Mouse (Mus musculus) MEL (cell line): ENCODE measurements around the gene Casz1. TPM values are rescaled to one million over a fixed set of nuclear protein-coding genes. Genes with fewer than 3 reads are reported as not detected.

Experiments
- DNase-seq: peaks from one replicate; pipeline ENCODE4 v3.0.0; 2011; ENCODE audit warnings: low read depth, low spot score
- H3K27ac ChIP-seq: 2 replicates; pipeline ENCODE4 v1.5.1; 2012; ENCODE audit warnings: low read depth, mild to moderate bottlenecking, control low read depth, low read length, moderate library complexity; ENCODE audit not compliant: control insufficient read depth
- H3K27me3 ChIP-seq, 2 experiments: fragments of 150-350 bp in 1 of 2; sonication (generic) in 1 of 2; 2 replicates each; pipeline ENCODE4 v1.6.1; 2012; ENCODE audit warnings: low read length in 2 of 2, mild to moderate bottlenecking in 2 of 2, improper control_type of control experiment in 1 of 2, moderate library complexity in 1 of 2; ENCODE audit not compliant: insufficient read depth in 2 of 2, control insufficient read depth in 1 of 2
- H3K36me3 ChIP-seq, 2 experiments: 2 replicates each; pipeline ENCODE4 v1.6.1; 2012 to 2014; ENCODE audit warnings: low read length in 2 of 2, improper control_type of control experiment in 1 of 2, inconsistent platforms in 1 of 2, mild to moderate bottlenecking in 1 of 2; ENCODE audit not compliant: insufficient read depth in 2 of 2, control insufficient read depth in 1 of 2
- H3K4me1 ChIP-seq, 2 experiments: fragments of 150-350 bp in 1 of 2; sonication (generic) in 1 of 2; 2 replicates each; pipeline ENCODE4 v1.6.1; 2012; ENCODE audit warnings: low read length in 2 of 2, improper control_type of control experiment in 1 of 2, mild to moderate bottlenecking in 1 of 2; ENCODE audit not compliant: insufficient read depth in 2 of 2, control insufficient read depth in 1 of 2
- H3K4me3 ChIP-seq, 2 experiments: fragments of 150-350 bp in 1 of 2; sonication (generic) in 1 of 2; 2 replicates each; pipeline ENCODE4 v1.5.1; 2012; ENCODE audit warnings: low read depth in 2 of 2, low read length in 2 of 2, mild to moderate bottlenecking in 2 of 2, moderate library complexity in 2 of 2, control low read depth in 1 of 2, improper control_type of control experiment in 1 of 2; ENCODE audit not compliant: control insufficient read depth in 1 of 2, insufficient read depth in 1 of 2
- H3K79me2 ChIP-seq: 2 replicates; pipeline ENCODE4 v1.6.1; 2012; ENCODE audit warnings: mild to moderate bottlenecking, low read length, moderate library complexity; ENCODE audit not compliant: control insufficient read depth, poor library complexity, insufficient read depth
- H3K9ac ChIP-seq: 2 replicates; pipeline ENCODE4 v1.6.1; 2012; ENCODE audit warnings: low read depth, mild to moderate bottlenecking, control low read depth, low read length, moderate library complexity; ENCODE audit not compliant: control insufficient read depth, poor library complexity, severe bottlenecking
- H3K9me3 ChIP-seq: fragments of 150-350 bp; sonication (generic); replicated peaks from 2 replicates; pipeline ENCODE4 v1.6.1; 2012; ENCODE audit warnings: mild to moderate bottlenecking, low read length, improper control_type of control experiment, moderate library complexity; ENCODE audit not compliant: insufficient read depth
- BHLHE40 ChIP-seq: IDR thresholded peaks from 2 replicates; pipeline ENCODE4 v1.6.1; 2012; ENCODE audit warnings: low read depth, mild to moderate bottlenecking, inconsistent platforms, low read length, improper control_type of control experiment, borderline replicate concordance
- CHD1 ChIP-seq: IDR thresholded peaks from 2 replicates; pipeline ENCODE4 v1.6.1; 2012; ENCODE audit warnings: low read depth, mild to moderate bottlenecking, inconsistent platforms, low read length, improper control_type of control experiment
- CHD2 ChIP-seq: IDR thresholded peaks from 2 replicates; pipeline ENCODE4 v1.6.1; 2011; ENCODE audit warnings: low read length, improper control_type of control experiment
- CTCF ChIP-seq, 3 experiments: IDR thresholded peaks in 2 of 3; conservative IDR thresholded peaks in 1 of 3; 2 replicates each; pipeline ENCODE4 v1.5.1; 2011 to 2012; ENCODE audit warnings: low read length in 3 of 3, low read depth in 2 of 3, mild to moderate bottlenecking in 2 of 3, improper control_type of control experiment in 1 of 3, inconsistent platforms in 1 of 3, mixed read lengths in 1 of 3, moderate library complexity in 1 of 3; ENCODE audit not compliant: control insufficient read depth in 1 of 3, insufficient read depth in 1 of 3, poor library complexity in 1 of 3, severe bottlenecking in 1 of 3
- E2F4 ChIP-seq: IDR thresholded peaks from 2 replicates; pipeline ENCODE4 v1.6.1; 2011; ENCODE audit warnings: low read depth, low read length, improper control_type of control experiment, borderline replicate concordance
- ELF1 ChIP-seq: IDR thresholded peaks from 2 replicates; pipeline ENCODE4 v1.6.1; 2014; ENCODE audit warnings: low read depth, mild to moderate bottlenecking, inconsistent platforms, low read length, improper control_type of control experiment, moderate library complexity
- EP300 ChIP-seq, 2 experiments: IDR thresholded peaks; 2 replicates each; pipeline ENCODE4 v1.6.1; 2011; ENCODE audit warnings: improper control_type of control experiment in 2 of 2, low read length in 2 of 2, low read depth in 1 of 2, mild to moderate bottlenecking in 1 of 2
- ETS1 ChIP-seq: IDR thresholded peaks from 2 replicates; pipeline ENCODE4 v1.6.1; 2012; ENCODE audit warnings: low read depth, mild to moderate bottlenecking, inconsistent platforms, low read length, improper control_type of control experiment, moderate library complexity
- GABPA ChIP-seq: IDR thresholded peaks from 2 replicates; pipeline ENCODE4 v1.6.1; 2012; ENCODE audit warnings: low read depth, mild to moderate bottlenecking, inconsistent platforms, low read length, improper control_type of control experiment, moderate library complexity
- GATA1 ChIP-seq: IDR thresholded peaks from 2 replicates; pipeline ENCODE4 v1.6.1; 2011; ENCODE audit warnings: low read depth, low read length, improper control_type of control experiment
- HCFC1 ChIP-seq: IDR thresholded peaks from 2 replicates; pipeline ENCODE4 v1.6.1; 2012; ENCODE audit warnings: low read depth, mild to moderate bottlenecking, inconsistent platforms, low read length, improper control_type of control experiment, moderate library complexity
- JUND ChIP-seq: IDR thresholded peaks from 2 replicates; pipeline ENCODE4 v1.6.1; 2011; ENCODE audit warnings: low read depth, mild to moderate bottlenecking, improper control_type of control experiment, low read length
- KAT2A ChIP-seq: conservative IDR thresholded peaks from 2 replicates; pipeline ENCODE4 v1.6.1; 2012; ENCODE audit warnings: low read depth, low read length, improper control_type of control experiment, inconsistent platforms
- MAFK ChIP-seq: IDR thresholded peaks from 2 replicates; pipeline ENCODE4 v1.6.1; 2011; ENCODE audit warnings: low read depth, mild to moderate bottlenecking, low read length, improper control_type of control experiment, borderline replicate concordance
- MAX ChIP-seq: IDR thresholded peaks from 2 replicates; pipeline ENCODE4 v1.6.1; 2011; ENCODE audit warnings: low read length, improper control_type of control experiment
- MAZ ChIP-seq: IDR thresholded peaks from 2 replicates; pipeline ENCODE4 v1.6.1; 2012; ENCODE audit warnings: low read depth, mild to moderate bottlenecking, inconsistent platforms, low read length, improper control_type of control experiment
- MEF2A ChIP-seq: IDR thresholded peaks from 2 replicates; pipeline ENCODE4 v1.6.1; 2014; ENCODE audit warnings: low read depth, mild to moderate bottlenecking, inconsistent platforms, low read length, improper control_type of control experiment; ENCODE audit not compliant: poor library complexity, insufficient replicate concordance, severe bottlenecking; ENCODE audit errors: extremely low read depth
- MXI1 ChIP-seq: IDR thresholded peaks from 2 replicates; pipeline ENCODE4 v1.6.1; 2011; ENCODE audit warnings: mild to moderate bottlenecking, low read depth, low read length, improper control_type of control experiment
- MYB ChIP-seq: IDR thresholded peaks from 2 replicates; pipeline ENCODE4 v1.6.1; 2011; ENCODE audit warnings: mild to moderate bottlenecking, low read depth, low read length, improper control_type of control experiment
- MYC ChIP-seq: IDR thresholded peaks from 2 replicates; pipeline ENCODE4 v1.6.1; 2011; ENCODE audit warnings: low read depth, mild to moderate bottlenecking, low read length, improper control_type of control experiment, moderate library complexity
- NELFE ChIP-seq: IDR thresholded peaks from 2 replicates; pipeline ENCODE4 v1.6.1; 2011; ENCODE audit warnings: low read depth, low read length, improper control_type of control experiment
- NRF1 ChIP-seq: IDR thresholded peaks from 2 replicates; pipeline ENCODE4 v1.6.1; 2014; ENCODE audit warnings: low read depth, mild to moderate bottlenecking, inconsistent platforms, low read length, improper control_type of control experiment, moderate library complexity; ENCODE audit not compliant: poor library complexity, insufficient read depth, severe bottlenecking
- POLR2A ChIP-seq, 2 experiments: IDR thresholded peaks; 2 replicates each; pipeline ENCODE4 v1.6.1; 2011 to 2012; ENCODE audit warnings: low read length in 2 of 2, mild to moderate bottlenecking in 2 of 2, control low read depth in 1 of 2, improper control_type of control experiment in 1 of 2, low read depth in 1 of 2, moderate library complexity in 1 of 2; ENCODE audit not compliant: control insufficient read depth in 1 of 2, insufficient read depth in 1 of 2, poor library complexity in 1 of 2
- POLR2AphosphoS2 ChIP-seq: IDR thresholded peaks from 2 replicates; pipeline ENCODE4 v1.6.1; 2011; ENCODE audit warnings: low read length, improper control_type of control experiment
- POLR2AphosphoS5 ChIP-seq: IDR thresholded peaks from 2 replicates; pipeline ENCODE4 v1.6.1; 2012; ENCODE audit warnings: low read depth, borderline replicate concordance, mild to moderate bottlenecking, inconsistent platforms, low read length, moderate library complexity, mixed read lengths
- RAD21 ChIP-seq: IDR thresholded peaks from 2 replicates; pipeline ENCODE4 v1.6.1; 2011; ENCODE audit warnings: mild to moderate bottlenecking, low read depth, low read length, improper control_type of control experiment
- RCOR1 ChIP-seq: IDR thresholded peaks from 2 replicates; pipeline ENCODE4 v1.6.1; 2012; ENCODE audit warnings: low read depth, mild to moderate bottlenecking, inconsistent platforms, low read length, improper control_type of control experiment
- SIN3A ChIP-seq: IDR thresholded peaks from 2 replicates; pipeline ENCODE4 v1.6.1; 2012; ENCODE audit warnings: low read length, improper control_type of control experiment, inconsistent platforms
- SMC3 ChIP-seq: IDR thresholded peaks from 2 replicates; pipeline ENCODE4 v1.6.1; 2011; ENCODE audit warnings: low read depth, low read length, improper control_type of control experiment
- TAL1 ChIP-seq: IDR thresholded peaks from 2 replicates; pipeline ENCODE4 v1.6.1; 2012; ENCODE audit warnings: mild to moderate bottlenecking, inconsistent platforms, low read length, moderate library complexity, mixed read lengths
- TBP ChIP-seq: IDR thresholded peaks from 2 replicates; pipeline ENCODE4 v1.8.0; 2011; ENCODE audit warnings: low read depth, low read length, improper control_type of control experiment
- TCF12 ChIP-seq: IDR thresholded peaks from 2 replicates; pipeline ENCODE4 v1.6.1; 2014; ENCODE audit warnings: low read depth, mild to moderate bottlenecking, inconsistent platforms, low read length, improper control_type of control experiment, moderate library complexity
- USF1 ChIP-seq: IDR thresholded peaks from 2 replicates; pipeline ENCODE4 v1.6.1; 2014; ENCODE audit warnings: low read depth, mild to moderate bottlenecking, inconsistent platforms, low read length, improper control_type of control experiment, moderate library complexity
- USF2 ChIP-seq, 2 experiments: IDR thresholded peaks; 2 replicates each; pipeline ENCODE4 v1.6.1; 2011 to 2012; ENCODE audit warnings: improper control_type of control experiment in 2 of 2, low read length in 2 of 2, borderline replicate concordance in 1 of 2, inconsistent platforms in 1 of 2, low read depth in 1 of 2, mild to moderate bottlenecking in 1 of 2; ENCODE audit not compliant: insufficient read depth in 1 of 2
- ZC3H11A ChIP-seq: IDR thresholded peaks from 2 replicates; pipeline ENCODE4 v1.6.1; 2012; ENCODE audit warnings: low read depth, mild to moderate bottlenecking, inconsistent platforms, low read length, improper control_type of control experiment
- ZKSCAN1 ChIP-seq: IDR thresholded peaks from 2 replicates; pipeline ENCODE4 v1.6.1; 2012; ENCODE audit warnings: low read depth, mild to moderate bottlenecking, inconsistent platforms, low read length, improper control_type of control experiment, moderate library complexity
- ZNF384 ChIP-seq: IDR thresholded peaks from 2 replicates; pipeline ENCODE4 v1.6.1; 2012; ENCODE audit warnings: low read depth, mild to moderate bottlenecking, inconsistent platforms, low read length, improper control_type of control experiment
- polyA plus RNA-seq, 2 experiments: library from polyadenylated mRNA; stranded (reverse) in 1 of 2; unstranded in 1 of 2; fragments of >175 nt in 1 of 2; fragments of >200 nt in 1 of 2; gene quantifications; 2 replicates each; pipeline versions ENCODE4 v1.2.1 to v1.2.4; 2012; ENCODE audit warnings: low replicate concordance in 2 of 2, low read depth in 1 of 2; ENCODE audit not compliant: insufficient read length in 2 of 2, insufficient read depth in 1 of 2, missing spikeins in 1 of 2
- total RNA-seq: library from RNA; depleted of rRNA; stranded (reverse); fragments of 300-350 nt; gene quantifications from 2 replicates; pipeline ENCODE4 v1.2.3, GENCODE M21; 2012

Casz1 gene
- total and polyA plus RNA-seq, 3 experiments = 1.3 to 3.2 TPM; not detected in 1

DNA sequence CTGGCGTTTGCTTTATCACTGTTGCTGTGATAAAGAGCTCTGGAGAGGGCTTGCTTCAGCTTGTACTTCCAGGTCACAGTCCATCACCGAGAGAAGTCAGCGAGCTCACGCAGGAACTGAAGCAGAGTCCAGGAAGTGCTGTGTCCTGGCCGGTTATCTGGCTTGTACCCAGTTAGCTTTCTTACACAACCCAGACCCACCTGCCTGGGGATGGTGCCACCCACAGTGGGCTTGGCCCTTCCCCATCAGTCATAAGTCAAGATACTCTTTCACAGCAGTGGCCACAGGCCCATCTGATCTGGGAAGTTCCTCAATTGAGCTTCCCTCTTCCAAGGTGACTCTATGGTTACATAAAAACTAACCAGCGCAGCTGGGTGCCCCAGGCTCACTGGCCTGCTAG lies 31.6 kb upstream of the Casz1 start:
- H3K9ac ChIP-seq = no peak overlapping the region
- no peaks in the 10 kb centered on the region for H3K9me3 ChIP-seq
- H3K4me1 ChIP-seq = peaks cover 7 to 17% of the 10 kb centered on the region in 2 experiments; a peak in 2 of 4 replicates
- peaks cover 0 to 2% of the 10 kb centered on the region in 2 experiments; a peak in 1 of 4 replicates for H3K36me3 ChIP-seq
- no peak overlapping the region for H3K4me3 ChIP-seq
- DNase-seq = peak; percentile 82
- no peak overlapping the region for H3K27ac ChIP-seq
- H3K79me2 ChIP-seq = no peaks in the 10 kb centered on the region
- H3K27me3 ChIP-seq = no peaks in the 10 kb centered on the region
- no peak for TF ChIP-seq CTCF (IDR thresholded peaks at IDR 0.05 in 2 of 3, conservative IDR thresholded peaks at IDR 0.05 in 1 of 3; ENCODE audit: control insufficient read depth in 1 of 3, insufficient read depth in 1 of 3, low read depth in 2 of 3, low read length in 3 of 3, poor library complexity in 1 of 3, severe bottlenecking in 1 of 3)
- 0 out of 2 replicates have a peak, but pooled peaks have one; percentile 33 for TF ChIP-seq MYC
- peak; percentile 65 for TF ChIP-seq ELF1
- no peak for TF ChIP-seq SMC3
- no peak for TF ChIP-seq MYB
- TF ChIP-seq MEF2A = no peak
- 0 out of 2 replicates have a peak, but pooled peaks have one; percentile 24 for TF ChIP-seq BHLHE40
- no peak for TF ChIP-seq USF2 (IDR thresholded peaks at IDR 0.05; ENCODE audit: borderline replicate concordance in 1 of 2, insufficient read depth in 1 of 2, low read depth in 1 of 2, low read length in 2 of 2)
- peak; percentile 67 for TF ChIP-seq ETS1
- no peak for TF ChIP-seq MXI1
- peak; percentile 80 for TF ChIP-seq GATA1
- no peak for TF ChIP-seq POLR2AphosphoS2
- peak; percentile 66 for TF ChIP-seq SIN3A
- no peak for TF ChIP-seq E2F4
- 0 out of 2 replicates have a peak, but pooled peaks have one; percentile 22 for TF ChIP-seq NELFE
- TF ChIP-seq ZKSCAN1 = no peak
- TF ChIP-seq POLR2AphosphoS5 = no peak
- TF ChIP-seq CHD2 = no peak
- TF ChIP-seq JUND = no peak
- TF ChIP-seq NRF1 = 0 out of 2 replicates have a peak, but pooled peaks have one; percentile 26
- TF ChIP-seq TBP = no peak
- no peak for TF ChIP-seq KAT2A
- no peak for TF ChIP-seq CHD1
- peak; percentile 46 to 86; a peak in 3 of 4 replicates for TF ChIP-seq EP300 (IDR thresholded peaks at IDR 0.05; ENCODE audit: low read depth in 1 of 2, low read length in 2 of 2)
- TF ChIP-seq MAZ = no peak
- TF ChIP-seq MAFK = no peak
- TF ChIP-seq TAL1 = no peak
- TF ChIP-seq RCOR1 = peak; percentile 47; the same call in 1 of the 2 replicates
- no peak for TF ChIP-seq ZNF384
- no peak for TF ChIP-seq GABPA
- no peak for TF ChIP-seq RAD21
- TF ChIP-seq ZC3H11A = no peak
- 0 out of 2 replicates have a peak, but pooled peaks have one; percentile 33 for TF ChIP-seq MAX
- TF ChIP-seq TCF12 = 0 out of 2 replicates have a peak, but pooled peaks have one; percentile 50
- TF ChIP-seq HCFC1 = peak; percentile 35; the same call in 1 of the 2 replicates
- no peak for TF ChIP-seq POLR2A (IDR thresholded peaks at IDR 0.05; ENCODE audit: control insufficient read depth in 1 of 2, insufficient read depth in 1 of 2, low read depth in 1 of 2, low read length in 2 of 2, poor library complexity in 1 of 2)
- TF ChIP-seq USF1 = no peak
